Mouse (Mus musculus) liver, adult 2 months (tissue): Measurements from ENCODE around the gene Nme7. TPM values are rescaled to one million over a fixed set of nuclear protein-coding genes. Genes with fewer than 3 reads are reported as not detected.

Experiments
- DNase-seq: peaks from one replicate; pipeline ENCODE4 v3.0.0-alpha.2; 2011; ENCODE audit warnings: low read depth, low spot score; ENCODE audit errors: extremely low read depth
- H3K27ac ChIP-seq: fragments of 200-500 bp; replicated peaks from 2 replicates; pipeline ENCODE4 v1.5.1; 2012; ENCODE audit warnings: low read depth, mild to moderate bottlenecking, control low read depth, inconsistent platforms, low read length; ENCODE audit not compliant: insufficient read depth
- H3K27me3 ChIP-seq: fragments of 200-500 bp; 2 replicates; pipeline ENCODE4 v1.6.1; 2012; ENCODE audit warnings: mild to moderate bottlenecking, moderate library complexity, low read length, inconsistent platforms; ENCODE audit not compliant: control insufficient read depth, insufficient read depth
- H3K36me3 ChIP-seq: fragments of 200-500 bp; 2 replicates; pipeline ENCODE4 v1.6.1; 2012; ENCODE audit warnings: low read length, inconsistent platforms; ENCODE audit not compliant: control insufficient read depth, insufficient read depth
- H3K4me1 ChIP-seq: fragments of 200-500 bp; 2 replicates; pipeline ENCODE4 v1.6.1; 2011; ENCODE audit warnings: low read length; ENCODE audit not compliant: control insufficient read depth, insufficient read depth
- H3K4me3 ChIP-seq: fragments of 200-500 bp; 2 replicates; pipeline ENCODE4 v1.5.1; 2011; ENCODE audit warnings: low read depth, mild to moderate bottlenecking, control low read depth, low read length, moderate library complexity; ENCODE audit not compliant: insufficient read depth
- H3K79me2 ChIP-seq: fragments of 200-500 bp; 2 replicates; pipeline ENCODE4 v1.6.1; 2012; ENCODE audit warnings: inconsistent platforms, mild to moderate bottlenecking, low read length, moderate library complexity; ENCODE audit not compliant: control insufficient read depth, insufficient read depth
- H3K9ac ChIP-seq: fragments of 200-500 bp; 2 replicates; pipeline ENCODE4 v1.6.1; 2012; ENCODE audit warnings: low read depth, mild to moderate bottlenecking, control low read depth, inconsistent platforms, low read length
- CTCF ChIP-seq: fragments of 200-500 bp; IDR thresholded peaks from 2 replicates; pipeline ENCODE4 v1.5.1; 2011; ENCODE audit warnings: low read depth, low read length, control low read depth
- POLR2A ChIP-seq: fragments of 200-500 bp; IDR thresholded peaks from 2 replicates; pipeline ENCODE4 v1.6.1; 2011; ENCODE audit warnings: low read length, control low read depth; ENCODE audit not compliant: insufficient read depth; ENCODE audit errors: extremely low read depth
- WGBS: fragments of 180-500 bp; shearing (Covaris S2); methylation state at CpG from one replicate; pipeline ENCODE4 v1.1.7; 2018; 5-methylcytosine and 5-hydroxymethylcytosine counted together
- polyA plus RNA-seq: library from polyadenylated mRNA; depleted of rRNA; stranded (reverse); fragments of >200 nt; gene quantifications from 2 replicates; pipeline ENCODE4 v1.2.3, GENCODE M21; 2012
- total RNA-seq: library from RNA; depleted of rRNA; stranded (reverse); fragments of >200 nt; gene quantifications from 2 replicates; pipeline ENCODE4 v1.2.3, GENCODE M21; 2014

Gene Nme7
- total and polyA plus RNA-seq, 2 experiments: 3.4 to 17.1 TPM

GRCm38 (mm10) chr1:164441408-164441974 is 137.6 kb downstream of the Nme7 start:
- no peaks in the 10 kb centered on the region for H3K27me3 ChIP-seq

DNA sequence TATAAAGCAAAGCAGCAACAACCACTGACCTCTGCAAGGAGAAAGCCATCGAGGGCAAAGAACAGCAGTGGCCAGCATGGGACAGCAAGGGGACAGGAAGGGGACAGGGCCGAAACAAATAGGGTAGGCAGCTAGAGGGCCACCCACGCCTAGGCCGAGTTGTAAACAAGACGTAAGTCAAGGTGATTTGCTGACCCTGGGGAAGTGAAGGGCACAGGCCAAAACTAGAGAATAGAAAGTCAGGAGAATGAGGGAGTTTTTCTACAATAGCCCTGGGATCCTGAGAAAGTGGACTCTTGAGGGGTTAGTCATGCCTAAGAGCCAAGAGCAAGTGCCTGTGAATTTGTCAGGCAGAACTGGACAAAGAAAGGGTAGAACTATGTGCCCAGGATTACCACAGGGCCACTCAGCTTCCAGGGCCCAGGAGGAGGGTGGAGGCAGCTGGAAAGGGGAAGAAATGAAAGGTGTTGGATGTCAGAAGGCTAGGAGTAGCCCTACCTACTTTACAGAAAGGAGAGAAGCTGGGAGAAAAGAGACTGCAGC is 141.8 kb downstream of the Nme7 start:
- TF ChIP-seq POLR2A: no peak
- TF ChIP-seq CTCF: no peak
- WGBS: 73% methylated on average over 5 of the region's 5 CpGs
- Histone ChIP-seq H3K4me1 (peaks cover 13% of the 10 kb centered on the region), H3K27me3 (no peaks in the 10 kb centered on the region), H3K4me3 (no peak overlapping the region), H3K79me2 (no peaks in the 10 kb centered on the region), H3K9ac (no peak overlapping the region), H3K27ac (no peak overlapping the region), H3K36me3 (peaks cover 23% of the 10 kb centered on the region)
- no peak for DNase-seq

More at GRCm38 (mm10) chr1:164441408-164441974, 137.6 kb downstream of the Nme7 start:
- no peaks in the 10 kb centered on the region for H3K4me1 ChIP-seq
- no peak for TF ChIP-seq CTCF
- TF ChIP-seq POLR2A: no peak
- WGBS: 87% methylated on average over 18 of the region's 18 CpGs
- no peak overlapping the region for H3K27ac ChIP-seq
- no peak for DNase-seq
- no peaks in the 10 kb centered on the region for H3K79me2 ChIP-seq
- H3K4me3 ChIP-seq: no peak overlapping the region
- H3K9ac ChIP-seq: no peak overlapping the region
- peaks cover 46% of the 10 kb centered on the region for H3K36me3 ChIP-seq

- H3K4me1 ChIP-seq: peaks cover 15% of the 10 kb centered on the region
- H3K4me3 ChIP-seq: no peak overlapping the region
- no peak for TF ChIP-seq POLR2A
- TF ChIP-seq CTCF: no peak
- WGBS: 47% methylated on average over 10 of the region's 10 CpGs
- H3K36me3 ChIP-seq: peaks cover 23% of the 10 kb centered on the region
- H3K9ac ChIP-seq: no peak overlapping the region
- DNase-seq: peak; percentile 40
- H3K27ac ChIP-seq: no peak overlapping the region
- H3K27me3 ChIP-seq: no peaks in the 10 kb centered on the region
- H3K79me2 ChIP-seq: no peaks in the 10 kb centered on the region
These were observed 142.6 kb downstream of the Nme7 start for GRCm38 (mm10) chr1:164446535-164446934.

GRCm38 (mm10) chr1:164447521-164447920 is 143.6 kb downstream of the Nme7 start:
- H3K79me2 ChIP-seq: no peaks in the 10 kb centered on the region
- no peak for DNase-seq
- H3K4me1 ChIP-seq: peaks cover 16% of the 10 kb centered on the region
- H3K9ac ChIP-seq: no peak overlapping the region
- no peaks in the 10 kb centered on the region for H3K27me3 ChIP-seq
- peaks cover 22% of the 10 kb centered on the region for H3K36me3 ChIP-seq
- no peak overlapping the region for H3K27ac ChIP-seq
- H3K4me3 ChIP-seq: no peak overlapping the region
- no peak for TF ChIP-seq POLR2A
- TF ChIP-seq CTCF: no peak
- 87% methylated on average over 6 of the region's 6 CpGs for WGBS

GRCm38 (mm10) chr1:164449626-164450025 is 145.7 kb downstream of the Nme7 start:
- H3K27me3 ChIP-seq: no peaks in the 10 kb centered on the region
- no peak overlapping the region for H3K4me3 ChIP-seq
- no peak overlapping the region for H3K9ac ChIP-seq
- 52% methylated on average over 8 of the region's 8 CpGs for WGBS
- H3K79me2 ChIP-seq: no peaks in the 10 kb centered on the region
- TF ChIP-seq POLR2A: no peak
- no peak for TF ChIP-seq CTCF
- H3K36me3 ChIP-seq: peaks cover 29% of the 10 kb centered on the region
- H3K27ac ChIP-seq: no peak overlapping the region
- H3K4me1 ChIP-seq: peaks cover 18% of the 10 kb centered on the region
- DNase-seq: peak; percentile 85

DNA sequence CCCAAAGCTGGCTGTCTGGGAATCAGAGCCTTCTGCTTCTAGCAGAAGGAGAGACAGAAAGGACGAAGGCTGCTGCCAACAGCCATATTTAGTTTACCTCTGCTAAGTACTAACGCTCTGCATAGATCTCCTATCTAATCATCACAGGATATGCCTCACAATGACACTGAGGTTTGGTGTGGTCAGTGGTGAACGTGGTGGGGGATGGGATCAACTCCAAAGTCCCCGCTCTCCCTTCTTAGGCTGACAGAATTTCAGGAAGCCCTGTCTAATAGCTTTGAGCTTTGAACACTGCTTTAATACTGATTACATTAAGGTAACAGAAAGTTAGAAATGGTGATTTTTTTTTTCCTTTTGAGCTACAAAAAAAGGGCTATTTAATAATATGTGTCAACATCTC is 146.3 kb downstream of the Nme7 start:
- Histone ChIP-seq H3K79me2 (no peaks in the 10 kb centered on the region; the same call in 1 of the 2 replicates), H3K4me3 (no peak overlapping the region), H3K27ac (no peak overlapping the region), H3K36me3 (peaks cover 29% of the 10 kb centered on the region), H3K27me3 (no peaks in the 10 kb centered on the region), H3K4me1 (peaks cover 20% of the 10 kb centered on the region), H3K9ac (no peak overlapping the region)
- no peak for DNase-seq
- WGBS: 64% methylated on average over 4 of the region's 4 CpGs
- TF ChIP-seq POLR2A: no peak
- no peak for TF ChIP-seq CTCF
